Mouse (Mus musculus): ENCODE data around the gene Gm8797. TPM values are rescaled to one million over a fixed set of nuclear protein-coding genes. Genes with fewer than 3 reads are reported as not detected.
A peak's percentile ranks its signal among the peaks of the same experiment; 100 is the strongest.
"Not testable (repeated sequence)": the region's sequence is repeated elsewhere in the genome, so short reads cannot be mapped to it uniquely, and the experiment has no call there.

Gene Gm8797
- polyA plus RNA-seq (2015; fragmentation: Nextera tagmentation; extraction: Ambion mirVana): 10.6 and 17.2 TPM in 2 replicates

DNA sequence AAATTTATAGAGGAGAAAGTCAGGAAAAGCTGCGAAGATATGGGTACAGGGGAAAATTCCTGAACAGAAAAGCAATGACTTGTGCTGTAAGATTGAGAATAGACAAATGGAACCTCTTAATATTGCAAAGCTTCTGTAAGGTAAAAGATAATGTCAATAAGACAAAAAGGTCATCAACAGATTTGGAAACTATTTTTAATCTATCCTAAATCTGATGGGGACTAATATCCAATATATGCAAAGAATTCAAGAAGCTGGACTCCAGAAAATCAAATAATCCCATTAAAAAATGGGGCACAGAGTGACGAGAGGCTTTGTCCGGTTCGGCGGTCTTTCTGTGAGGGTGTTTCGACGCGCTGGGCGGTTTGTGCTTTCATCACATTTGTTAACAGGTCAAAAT is at the start of gene Gm8797:
TSS of gene Gm8797 (plus strand) at position 301 of the 400 bp plus-strand sequence.
- H3K27ac ChIP-seq; H3K4me2 ChIP-seq; H3K9ac ChIP-seq; H3K27me3 ChIP-seq; H3K4me1 ChIP-seq; H3K9me3 ChIP-seq; H3K36me3 ChIP-seq; H3K4me3 ChIP-seq; ATAC-seq (ENCODE audit: insufficient number of reproducible peaks, low FRiP score, low TSS enrichment, low read depth): not testable (repeated sequence)
- WGBS: 95% methylated on average over 9 of the region's 9 CpGs

DNA sequence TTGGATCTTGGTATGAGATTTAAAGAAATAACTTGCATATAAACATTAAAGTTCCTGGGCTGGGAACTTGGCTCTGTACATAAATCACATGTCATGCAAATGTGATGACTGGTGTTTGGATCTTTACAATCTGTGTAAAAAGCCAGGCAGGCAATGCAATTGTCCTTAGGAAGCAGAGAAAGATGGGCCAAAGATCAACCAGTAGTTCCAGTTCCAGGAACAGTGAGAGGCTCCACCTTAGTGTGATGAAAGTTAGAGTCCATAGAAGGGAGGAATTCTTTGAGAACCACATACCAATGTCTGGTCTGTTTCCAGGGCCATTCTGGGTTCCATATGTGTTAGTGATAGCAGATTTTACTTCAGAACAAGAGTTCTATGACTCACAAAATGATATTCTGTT is 36.1 kb upstream of the Gm8797 start:
- H3K9ac ChIP-seq: no peak overlapping the region
- H3K4me2 ChIP-seq: no peak overlapping the region
- H3K4me1 ChIP-seq: no peaks in the 10 kb centered on the region
- ATAC-seq (ENCODE audit: insufficient number of reproducible peaks, low FRiP score, low TSS enrichment, low read depth): no peak
- H3K27me3 ChIP-seq: no peaks in the 10 kb centered on the region
- no peak overlapping the region for H3K4me3 ChIP-seq
- no peak overlapping the region for H3K27ac ChIP-seq
- H3K36me3 ChIP-seq: no peaks in the 10 kb centered on the region
- H3K9me3 ChIP-seq: no peaks in the 10 kb centered on the region

GRCm38 (mm10) chr3:5732931-5733330 is 17.7 kb upstream of the Gm8797 start:
- Histone ChIP-seq H3K9ac (no peak overlapping the region), H3K4me2 (no peak overlapping the region), H3K4me3 (no peak overlapping the region), H3K36me3 (no peaks in the 10 kb centered on the region), H3K27me3 (no peaks in the 10 kb centered on the region), H3K9me3 (no peaks in the 10 kb centered on the region), H3K27ac (no peak overlapping the region), H3K4me1 (no peaks in the 10 kb centered on the region)
- no peak for ATAC-seq (ENCODE audit: insufficient number of reproducible peaks, low FRiP score, low TSS enrichment, low read depth)

- Histone ChIP-seq H3K9ac (no peak overlapping the region), H3K27me3 (no peaks in the 10 kb centered on the region), H3K9me3 (no peaks in the 10 kb centered on the region), H3K36me3 (no peaks in the 10 kb centered on the region), H3K4me3 (no peak overlapping the region), H3K4me1 (no peaks in the 10 kb centered on the region), H3K4me2 (no peak overlapping the region), H3K27ac (no peak overlapping the region)
- peak; percentile 40; the same call in 1 of the 2 replicates for ATAC-seq (ENCODE audit: insufficient number of reproducible peaks, low FRiP score, low TSS enrichment, low read depth)
- 35% methylated on average over 3 of the region's 3 CpGs for WGBS
Observed at GRCm38 (mm10) chr3:5754763-5755478, 4.3 kb downstream of the Gm8797 start.

- H3K4me2 ChIP-seq: no peak overlapping the region
- H3K4me1 ChIP-seq: no peaks in the 10 kb centered on the region
- H3K9ac ChIP-seq: no peak overlapping the region
- 64% methylated on average over 3 of the region's 3 CpGs for WGBS
- no peaks in the 10 kb centered on the region for H3K9me3 ChIP-seq
- no peaks in the 10 kb centered on the region for H3K36me3 ChIP-seq
- H3K4me3 ChIP-seq: no peak overlapping the region
- no peak overlapping the region for H3K27ac ChIP-seq
- no peak for ATAC-seq (ENCODE audit: insufficient number of reproducible peaks, low FRiP score, low TSS enrichment, low read depth)
- H3K27me3 ChIP-seq: no peaks in the 10 kb centered on the region
Observed at GRCm38 (mm10) chr3:5766256-5766655, 15.7 kb downstream of the Gm8797 start.

DNA sequence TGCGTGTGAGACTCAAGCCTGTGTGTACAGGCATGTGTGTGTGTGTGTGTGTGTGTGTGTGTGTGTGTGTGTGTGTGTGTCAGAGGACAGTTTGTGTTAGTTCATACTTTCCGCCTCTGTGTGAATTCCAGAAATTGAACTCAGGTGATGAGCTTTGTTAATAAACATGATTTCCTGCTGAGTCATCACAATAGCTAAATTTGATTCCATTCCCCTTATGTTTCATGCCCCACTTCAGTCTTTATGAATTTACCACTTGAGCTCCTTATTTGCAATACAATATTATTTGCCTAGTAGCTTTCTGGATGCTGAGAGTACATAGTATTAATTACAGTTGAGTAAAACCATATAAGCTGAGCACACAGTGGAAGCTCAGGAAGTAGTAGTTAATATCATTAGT is 26.3 kb downstream of the Gm8797 start:
- 98% methylated on average over 2 of the region's 2 CpGs for WGBS
- Histone ChIP-seq H3K36me3 (no peaks in the 10 kb centered on the region), H3K27me3 (no peaks in the 10 kb centered on the region), H3K9me3 (no peaks in the 10 kb centered on the region), H3K27ac (no peak overlapping the region), H3K4me2 (no peak overlapping the region), H3K4me3 (no peak overlapping the region), H3K9ac (no peak overlapping the region), H3K4me1 (no peaks in the 10 kb centered on the region)
- no peak for ATAC-seq (ENCODE audit: insufficient number of reproducible peaks, low FRiP score, low TSS enrichment, low read depth)

Measured in limb, embryonic 15.5 days (tissue).